Mouse (Mus musculus) liver, postnatal 0 days (tissue): ENCODE results near the gene Npr2. TPM values are rescaled to one million over a fixed set of nuclear protein-coding genes. Genes with fewer than 3 reads are reported as not detected.
A peak's percentile ranks its signal among the peaks of the same experiment; 100 is the strongest.

Source experiments
- ATAC-seq: fragments of 200-750 bp; cut with Nextera tagmentation; 2 replicates; pipeline ENCODE4 v1.8.0; 2017; ENCODE audit warnings: mild to moderate bottlenecking, moderate library complexity
- DNase-seq: peaks from one replicate; pipeline ENCODE4 v3.0.0-alpha.2; 2016
- H3K27ac ChIP-seq: fragments of 300-500 bp; sonication (generic); 2 replicates; pipeline ENCODE4 v1.5.1; 2014; ENCODE audit warnings: antibody characterized with exemption, moderate library complexity, mild to moderate bottlenecking, low read depth
- H3K27me3 ChIP-seq: fragments of 300-500 bp; sonication (generic); 2 replicates; pipeline ENCODE4 v1.6.1; 2014; ENCODE audit warnings: low read length, control low read depth, mixed read lengths; ENCODE audit not compliant: insufficient read depth
- H3K36me3 ChIP-seq: fragments of 300-500 bp; sonication (generic); replicated peaks from 2 replicates; pipeline ENCODE4 v1.6.1; 2014; ENCODE audit warnings: mild to moderate bottlenecking, control low read depth, low read length, moderate library complexity, mixed read lengths; ENCODE audit not compliant: insufficient read depth
- H3K4me1 ChIP-seq: fragments of 300-500 bp; sonication (generic); 2 replicates; pipeline ENCODE4 v1.6.1; 2014; ENCODE audit warnings: antibody characterized with exemption, mild to moderate bottlenecking, control low read depth; ENCODE audit not compliant: insufficient read depth
- H3K4me2 ChIP-seq: fragments of 300-500 bp; sonication (generic); 2 replicates; pipeline ENCODE4 v1.6.1; 2014; ENCODE audit warnings: low read depth, mild to moderate bottlenecking, low read length, moderate library complexity, mixed read lengths
- H3K4me3 ChIP-seq: fragments of 300-500 bp; sonication (generic); 2 replicates; pipeline ENCODE4 v1.5.1; 2014; ENCODE audit warnings: low read depth, low read length
- H3K9ac ChIP-seq: fragments of 300-500 bp; sonication (generic); replicated peaks from 2 replicates; pipeline ENCODE4 v1.6.1; 2014; ENCODE audit warnings: mild to moderate bottlenecking, moderate library complexity
- H3K9me3 ChIP-seq: fragments of 300-500 bp; sonication (generic); 2 replicates; pipeline ENCODE4 v1.6.1; 2016; ENCODE audit warnings: mild to moderate bottlenecking, control low read depth, low read length, mixed read lengths
- CTCF ChIP-seq: sonication (generic); IDR thresholded peaks from 2 replicates; pipeline ENCODE4 v1.5.1; 2016; ENCODE audit warnings: antibody characterized with exemption, low read depth
- EP300 ChIP-seq: IDR thresholded peaks from 2 replicates; pipeline ENCODE4 v1.6.1; 2016; ENCODE audit warnings: antibody characterized with exemption, low read depth, mild to moderate bottlenecking
- WGBS: fragments of 180-500 bp; shearing (Covaris S2); extraction: QIAGEN DNeasy Blood & Tissue Kit; methylation state at CpG from one replicate; pipeline ENCODE4 v1.1.7; 2014; ENCODE audit not compliant: insufficient replicate concordance; 5-methylcytosine and 5-hydroxymethylcytosine counted together
- polyA plus RNA-seq: library from polyadenylated mRNA; unstranded; fragments of >200 nt; fragmentation: Nextera tagmentation; extraction: Ambion mirVana; gene quantifications from 2 replicates; pipeline ENCODE4 v1.2.1, GENCODE M21; 2015

Npr2 gene
- polyA plus RNA-seq, 1 experiment from 2014 or later, result 0.54 TPM

- peak; percentile 75 for ATAC-seq
- H3K27me3 ChIP-seq, result no peaks in the 10 kb centered on the region
- H3K27ac ChIP-seq, result peak overlapping the region; percentile 80
- no peak for DNase-seq
- H3K36me3 ChIP-seq, result no peaks in the 10 kb centered on the region
- H3K4me2 ChIP-seq, result peak overlapping the region; percentile 35
- WGBS, result 59% methylated on average over 7 of the region's 7 CpGs
- peak overlapping the region; percentile 10; the same call in 1 of the 2 replicates for H3K4me3 ChIP-seq
- peaks cover 11% of the 10 kb centered on the region for H3K4me1 ChIP-seq
- no peaks in the 10 kb centered on the region for H3K9me3 ChIP-seq
- no peak for TF ChIP-seq CTCF
- TF ChIP-seq EP300, result peak; percentile 85
- H3K9ac ChIP-seq, result 0 out of 2 replicates have a peak overlapping the region, but pooled peaks have one; percentile 8
Observed at GRCm38 (mm10) chr4:43598650-43599380, 32.9 kb upstream of the Npr2 start.

GRCm38 (mm10) chr4:43600195-43600934 is 31.4 kb upstream of the Npr2 start:
- ATAC-seq (no peak), DNase-seq (no peak)
- no peaks in the 10 kb centered on the region for H3K27me3 ChIP-seq
- no peaks in the 10 kb centered on the region for H3K9me3 ChIP-seq
- H3K9ac ChIP-seq, result peak overlapping the region; percentile 51
- H3K36me3 ChIP-seq, result no peaks in the 10 kb centered on the region
- WGBS, result 54% methylated on average over 9 of the region's 9 CpGs
- TF ChIP-seq EP300 (peak; percentile 73), CTCF (no peak)
- H3K4me3 ChIP-seq, result peak overlapping the region; percentile 22; the same call in 1 of the 2 replicates
- peak overlapping the region; percentile 66; the same call in 1 of the 2 replicates for H3K27ac ChIP-seq
- H3K4me2 ChIP-seq, result peak overlapping the region; percentile 60
- H3K4me1 ChIP-seq, result peaks cover 19% of the 10 kb centered on the region

- H3K27me3 ChIP-seq, result no peaks in the 10 kb centered on the region
- peak overlapping the region; percentile 82 for H3K27ac ChIP-seq
- H3K9ac ChIP-seq, result no peak overlapping the region
- H3K4me3 ChIP-seq, result no peak overlapping the region
- peaks cover 22% of the 10 kb centered on the region for H3K4me1 ChIP-seq
- TF ChIP-seq EP300, result no peak
- no peak for TF ChIP-seq CTCF
- 64% methylated on average over 3 of the region's 3 CpGs for WGBS
- H3K36me3 ChIP-seq, result no peaks in the 10 kb centered on the region
- ATAC-seq (no peak), DNase-seq (no peak)
- H3K4me2 ChIP-seq, result no peak overlapping the region
- no peaks in the 10 kb centered on the region for H3K9me3 ChIP-seq
Observed at GRCm38 (mm10) chr4:43604099-43604498, 27.6 kb upstream of the Npr2 start.

GRCm38 (mm10) chr4:43604751-43605685 is 26.7 kb upstream of the Npr2 start:
- Histone ChIP-seq H3K4me1 (peaks cover 18% of the 10 kb centered on the region), H3K36me3 (no peaks in the 10 kb centered on the region), H3K4me3 (no peak overlapping the region), H3K9me3 (no peaks in the 10 kb centered on the region), H3K4me2 (peak overlapping the region; percentile 36), H3K27ac (peak overlapping the region; percentile 82), H3K9ac (peak overlapping the region; percentile 38; the same call in 1 of the 2 replicates), H3K27me3 (no peaks in the 10 kb centered on the region)
- DNase-seq, result peak; percentile 59
- ATAC-seq, result peak; percentile 98
- 47% methylated on average over 9 of the region's 9 CpGs for WGBS
- peak; percentile 95 for TF ChIP-seq EP300
- TF ChIP-seq CTCF, result no peak

- ATAC-seq, result peak; percentile 48
- H3K27me3 ChIP-seq, result no peaks in the 10 kb centered on the region
- H3K27ac ChIP-seq, result peak overlapping the region; percentile 62
- no peaks in the 10 kb centered on the region for H3K9me3 ChIP-seq
- H3K4me2 ChIP-seq, result peak overlapping the region; percentile 62
- no peak for TF ChIP-seq CTCF
- TF ChIP-seq EP300, result 0 out of 2 replicates have a peak, but pooled peaks have one; percentile 2
- H3K4me3 ChIP-seq, result 0 out of 2 replicates have a peak overlapping the region, but pooled peaks have one; percentile 5
- H3K36me3 ChIP-seq, result no peaks in the 10 kb centered on the region
- peak overlapping the region; percentile 12; the same call in 1 of the 2 replicates for H3K9ac ChIP-seq
- WGBS, result 26% methylated on average over 10 of the region's 10 CpGs
- H3K4me1 ChIP-seq, result peaks cover 6% of the 10 kb centered on the region; the same call in 1 of the 2 replicates
- no peak for DNase-seq
Observed at GRCm38 (mm10) chr4:43612534-43612933, 19.2 kb upstream of the Npr2 start.
